Mouse (Mus musculus) lung, postnatal 4 days (tissue): Measurements from ENCODE around the gene Slc22a4.
"Not testable (repeated sequence)": the region's sequence is repeated elsewhere in the genome, so short reads cannot be mapped to it uniquely, and the experiment has no call there.

Experiments used
- DNase-seq, 2 experiments: peaks; one replicate each; pipeline ENCODE4 v3.0.0; 2021

Gene Slc22a4

GRCm38 (mm10) chr11:54056132-54056531 is 28.2 kb upstream of the Slc22a4 start:
- no peak for DNase-seq

GRCm38 (mm10) chr11:54054257-54054656 is 26.4 kb upstream of the Slc22a4 start:
- DNase-seq = peak in 1 of 2 experiments; percentile 54

- DNase-seq = no peak
These were observed 25.2 kb upstream of the Slc22a4 start for GRCm38 (mm10) chr11:54053090-54053489.

GRCm38 (mm10) chr11:54052128-54052527 is 24.2 kb upstream of the Slc22a4 start:
- DNase-seq = no peak

GRCm38 (mm10) chr11:54051161-54051560 is 23.3 kb upstream of the Slc22a4 start:
- no peak for DNase-seq

- DNase-seq = no peak
These were observed 22.3 kb upstream of the Slc22a4 start for GRCm38 (mm10) chr11:54050205-54050604.

- DNase-seq = no peak
These were observed 12.8 kb upstream of the Slc22a4 start for GRCm38 (mm10) chr11:54040676-54041075.

- not testable (repeated sequence) for DNase-seq
These were observed 5.0 kb upstream of the Slc22a4 start for GRCm38 (mm10) chr11:54032872-54033271.

- DNase-seq = no peak
These were observed 1.1 kb upstream of the Slc22a4 start for GRCm38 (mm10) chr11:54028997-54029396.

- DNase-seq = no peak
These were observed 503 bp downstream of the Slc22a4 start for GRCm38 (mm10) chr11:54027131-54028043.

- no peak for DNase-seq
These were observed 1.3 kb downstream of the Slc22a4 start for GRCm38 (mm10) chr11:54026491-54027041.

- no peak for DNase-seq
These were observed 6.3 kb downstream of the Slc22a4 start for GRCm38 (mm10) chr11:54021396-54022093.

GRCm38 (mm10) chr11:54018893-54019732 is 8.8 kb downstream of the Slc22a4 start:
- DNase-seq = no peak

GRCm38 (mm10) chr11:54017596-54017995 is 10.3 kb downstream of the Slc22a4 start:
- no peak for DNase-seq

- no peak for DNase-seq
These were observed 11.8 kb downstream of the Slc22a4 start for GRCm38 (mm10) chr11:54016051-54016450.

GRCm38 (mm10) chr11:54012961-54013360 is 14.9 kb downstream of the Slc22a4 start:
- DNase-seq = no peak

GRCm38 (mm10) chr11:54011255-54011654 is 16.6 kb downstream of the Slc22a4 start:
- DNase-seq = no peak

- no peak for DNase-seq
These were observed 19.4 kb downstream of the Slc22a4 start for GRCm38 (mm10) chr11:54008416-54008920.

- DNase-seq = no peak
These were observed 20.2 kb downstream of the Slc22a4 start for GRCm38 (mm10) chr11:54007717-54008116.

GRCm38 (mm10) chr11:54006901-54007300 is 21.0 kb downstream of the Slc22a4 start:
- DNase-seq = peak; percentile 15 to 51

- not testable (repeated sequence) for DNase-seq
These were observed 21.5 kb downstream of the Slc22a4 start for GRCm38 (mm10) chr11:54006362-54006761.

GRCm38 (mm10) chr11:54004734-54005133 is 23.2 kb downstream of the Slc22a4 start:
- no peak for DNase-seq
